ENCODE assay signal across 27 mouse cellular contexts in genomic region chr2:167555766-167556165, GRCm38 (mm10). TPM values are rescaled to one million over a fixed set of nuclear protein-coding genes. Genes with fewer than 3 reads are reported as not detected.
DNase-seq lines count a peak whose midpoint lies in the region; ATAC-seq and TF ChIP-seq lines count a peak whose summit lies in the region.
"Had no signal": no experiment of that assay in that cellular context is flagged by ENCODE, and none has a peak within 500 bp of the region (broad histone marks: within the 10 kb centered on the region; RNA-seq: fewer than 3 reads in every experiment).

No protein-coding gene starts in this region.

- no peaks in the 10 kb centered on the region for H3K27me3 ChIP-seq in heart, adult 2 months (ENCODE audit: control insufficient read depth, insufficient read depth, low read length)
- H3K27me3 ChIP-seq: limb, embryonic 13.5 days had no signal

- H3K4me1 ChIP-seq in heart, adult 2 months (ENCODE audit: control insufficient read depth, insufficient read depth, low read length): no peaks in the 10 kb centered on the region; the same call in 1 of the 2 replicates

- TF ChIP-seq EP300 in heart, adult 2 months (IDR thresholded peaks at IDR 0.05; ENCODE audit: insufficient read depth, low read depth, low read length): no peak

- ATAC-seq in monocyte, adult 5-6 weeks (replicated peaks; ENCODE audit: insufficient number of reproducible peaks, low FRiP score, low TSS enrichment, poor library complexity, severe bottlenecking): 0 out of 2 replicates have a peak, but pooled peaks have one; percentile 35
- ATAC-seq: forebrain, postnatal 0 days; hindbrain, embryonic 16.5 days; intestine, embryonic 16.5 days; liver, embryonic 12.5 days had no signal

- peak; percentile 88 for DNase-seq in heart, adult 11 months
- DNase-seq in heart, adult 2 months: no peak
- DNase-seq in B cell, adult 2 months: peak; percentile 50 to 57
- peak; percentile 69 for DNase-seq in thymus, postnatal 14 days
- DNase-seq in left cerebral cortex, postnatal 25 days (ENCODE audit: low spot score in 2 of 2): no peak
- no peak for DNase-seq in right cerebral cortex, postnatal 36 days (ENCODE audit: low spot score in 2 of 2)
- no peak for DNase-seq in ovary, adult 18-20 months (ENCODE audit: low spot score)
- DNase-seq: adrenal gland, postnatal 14 days; cerebellum, adult 11 months; cerebellum, adult 9-11 months; forebrain, postnatal 0 days; gastrocnemius, postnatal 14 days; heart, adult 18-20 months; heart, postnatal 4 days; kidney, adult 9 months; kidney, postnatal 25 days; layer of hippocampus, postnatal 36 days; lung, adult 18-20 months; lung, postnatal 14 days had no signal

- H3K9ac ChIP-seq in heart, adult 2 months (ENCODE audit: low read depth, low read length): no peak overlapping the region
- H3K9ac ChIP-seq: forebrain, postnatal 0 days; limb, embryonic 13.5 days; liver, embryonic 12.5 days; midbrain, embryonic 12.5 days had no signal

- no peak for TF ChIP-seq POLR2A in heart, adult 2 months (IDR thresholded peaks at IDR 0.05; ENCODE audit: insufficient read depth, low read depth, low read length)

- no peak overlapping the region for H3K27ac ChIP-seq in heart, adult 2 months
- H3K27ac ChIP-seq: forebrain, embryonic 10.5 days; liver, embryonic 12.5 days; midbrain, embryonic 12.5 days had no signal

- H3K79me2 ChIP-seq in heart, adult 2 months (replicated peaks; ENCODE audit: control insufficient read depth, insufficient read depth, low read length): no peaks in the 10 kb centered on the region

- WGBS in heart, adult 2 months: 74% methylated on average over 5 of the region's 5 CpGs

- H3K36me3 ChIP-seq in heart, adult 2 months (ENCODE audit: control insufficient read depth, insufficient read depth, low read length): no peaks in the 10 kb centered on the region
- H3K36me3 ChIP-seq: forebrain, embryonic 10.5 days; limb, embryonic 13.5 days; liver, embryonic 12.5 days; midbrain, embryonic 12.5 days had no signal

- H3K4me3 ChIP-seq in heart, adult 2 months: no peak overlapping the region
- H3K4me3 ChIP-seq: forebrain, embryonic 10.5 days; limb, embryonic 13.5 days; liver, embryonic 12.5 days; midbrain, embryonic 12.5 days had no signal

- intact Hi-C loops in heart, adult 2 months (cut with DNase I): no loop called here
- intact Hi-C loops in left cerebral cortex, postnatal 25 days (cut with DNase I): no loop called here

- no peak for TF ChIP-seq CTCF in heart, adult 2 months (IDR thresholded peaks at IDR 0.05)

RNA-seq across cellular contexts. Expression of gene Snai1, which starts 17.8 kb away (rescaled TPM):
- total RNA-seq in heart, adult 2 months (2021): 1 to 10 TPM; 1.6 to 2.0 TPM
- 6.5 and 10.5 TPM in 2 replicates for polyA plus RNA-seq in heart, adult 2 months (2012; rRNA removed)
- not detected in 3 replicates for total RNA-seq in monocyte, adult 5-6 weeks (2017)
- total RNA-seq in left cerebral cortex, postnatal 25 days (2021): under 1 TPM; 0.57 to 0.94 TPM
- total RNA-seq: common myeloid progenitor, adult 5-6 weeks had no signal

Comparison
In these comparisons a context has a peak if more than half of its experiments do, and no peak if none do; other contexts are left out.
1. DNase-seq: peak in heart, adult 11 months (single experiment), B cell, adult 2 months (2 of 2) and thymus, postnatal 14 days (single experiment); none in heart, adult 2 months (0 of 2), left cerebral cortex, postnatal 25 days (0 of 2), right cerebral cortex, postnatal 36 days (0 of 2) and ovary, adult 18-20 months (single experiment).